Mouse (Mus musculus) hindbrain, embryonic 15.5 days (tissue): ENCODE measurements at regions not wholly inside any gene's neighbourhood (a gene's known extent, or its start where the extent isn't known, plus 50 kb on each side); places are given as distances from the start of the nearest gene placed in this dataset.
A peak's percentile ranks its signal among the peaks of the same experiment; 100 is the strongest.

ENCODE experiments used
- ATAC-seq: fragments of 200-750 bp; cut with Nextera tagmentation; 2 replicates; pipeline ENCODE4 v1.8.0; 2017; ENCODE audit warnings: low read depth, moderate number of reproducible peaks, moderate TSS enrichment; ENCODE audit not compliant: low FRiP score
- H3K27ac ChIP-seq: fragments of 300-500 bp; sonication (generic); replicated peaks from 2 replicates; pipeline ENCODE4 v1.5.1; 2015; ENCODE audit warnings: mild to moderate bottlenecking, inconsistent platforms
- H3K27me3 ChIP-seq: fragments of 300-500 bp; sonication (generic); 2 replicates; pipeline ENCODE4 v1.6.1; 2015; ENCODE audit warnings: control low read depth, inconsistent platforms
- H3K36me3 ChIP-seq: fragments of 300-500 bp; sonication (generic); 2 replicates; pipeline ENCODE4 v1.6.1; 2015; ENCODE audit warnings: control low read depth, inconsistent platforms
- H3K4me1 ChIP-seq: fragments of 300-500 bp; sonication (generic); replicated peaks from 2 replicates; pipeline ENCODE4 v1.6.1; 2015; ENCODE audit warnings: control low read depth, inconsistent platforms
- H3K4me2 ChIP-seq: fragments of 300-500 bp; sonication (generic); 2 replicates; pipeline ENCODE4 v1.6.1; 2015; ENCODE audit warnings: moderate library complexity, mild to moderate bottlenecking, inconsistent platforms
- H3K4me3 ChIP-seq: fragments of 300-500 bp; sonication (generic); 2 replicates; pipeline ENCODE4 v1.5.1; 2015; ENCODE audit warnings: mild to moderate bottlenecking, inconsistent platforms
- H3K9ac ChIP-seq: fragments of 300-500 bp; sonication (generic); 2 replicates; pipeline ENCODE4 v1.6.1; 2015; ENCODE audit warnings: inconsistent platforms
- H3K9me3 ChIP-seq: fragments of 300-500 bp; sonication (generic); 2 replicates; pipeline ENCODE4 v1.6.1; 2016; ENCODE audit warnings: control low read depth, inconsistent platforms
- WGBS: fragments of 180-500 bp; shearing (Covaris S2); methylation state at CpG from one replicate; pipeline ENCODE4 v1.1.7; 2015; 5-methylcytosine and 5-hydroxymethylcytosine counted together

- Histone ChIP-seq H3K9me3 (no peaks in the 10 kb centered on the region), H3K4me1 (peaks cover 15% of the 10 kb centered on the region), H3K9ac (no peak overlapping the region), H3K27me3 (peaks cover 12% of the 10 kb centered on the region; the same call in 1 of the 2 replicates), H3K27ac (no peak overlapping the region), H3K4me3 (peak overlapping the region; percentile 27), H3K36me3 (no peaks in the 10 kb centered on the region), H3K4me2 (peak overlapping the region; percentile 74)
- ATAC-seq = peak; percentile 78
- WGBS = 2% methylated on average over 37 of the region's 37 CpGs
Observed at GRCm38 (mm10) chr4:123990293-123991185, 72.7 kb upstream of the 4930535I16Rik start.
